Mouse (Mus musculus): ENCODE results near the gene Il13.

DNA sequence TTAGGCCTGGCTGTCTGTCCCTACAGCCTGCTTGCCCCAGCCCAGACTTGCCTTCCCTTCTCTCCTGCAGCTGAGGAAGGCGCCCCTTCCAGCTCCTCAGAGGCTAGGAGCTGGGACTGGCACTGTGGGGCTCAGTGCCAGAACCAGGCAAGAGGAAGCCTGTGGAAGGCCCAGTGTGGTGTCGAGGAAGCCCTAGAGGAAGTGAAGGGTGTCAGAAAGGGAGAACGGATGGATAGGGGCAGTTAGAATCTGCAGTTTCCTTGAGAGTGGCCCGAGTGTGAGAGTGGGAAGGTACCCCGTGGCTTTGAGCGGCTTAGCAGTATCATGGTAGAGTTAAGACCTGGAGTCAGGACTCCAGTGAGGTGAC lies 12.1 kb downstream of the Il13 start:
- TF ChIP-seq CTCF (conservative IDR thresholded peaks at IDR 0.05; ENCODE audit: low read length), result no peak
- TF ChIP-seq NANOG (IDR thresholded peaks at IDR 0.05; ENCODE audit: borderline replicate concordance, low read length), result no peak
- no peak for TF ChIP-seq POU5F1 (IDR thresholded peaks at IDR 0.05; ENCODE audit: borderline replicate concordance, low read length)

Data from E14TG2a.4 (cell line).